Mouse (Mus musculus) cerebellum, adult 9-11 months (tissue): ENCODE measurements around the gene Nrxn3.

Source experiments
- DNase-seq: peaks from one replicate; pipeline ENCODE4 v3.0.0; 2022

The Nrxn3 gene

GRCm38 (mm10) chr12:88944967-88945366, 222.3 kb downstream of the Nrxn3 start:
- no peak for DNase-seq

GRCm38 (mm10) chr12:88949870-88950269, 227.2 kb downstream of the Nrxn3 start:
- DNase-seq, result no peak

- no peak for DNase-seq
Observed at GRCm38 (mm10) chr12:88952937-88953600, 230.4 kb downstream of the Nrxn3 start.

GRCm38 (mm10) chr12:88953801-88954200, 231.1 kb downstream of the Nrxn3 start:
- DNase-seq, result no peak

- DNase-seq, result no peak
Observed at GRCm38 (mm10) chr12:88957431-88957830, 234.8 kb downstream of the Nrxn3 start.

GRCm38 (mm10) chr12:88960817-88961216, 238.1 kb downstream of the Nrxn3 start:
- no peak for DNase-seq

- no peak for DNase-seq
Observed at GRCm38 (mm10) chr12:88966329-88966728, 243.7 kb downstream of the Nrxn3 start.

- DNase-seq, result no peak
Observed at GRCm38 (mm10) chr12:88976621-88977020, 253.9 kb downstream of the Nrxn3 start.

GRCm38 (mm10) chr12:88983688-88984330, 261.1 kb downstream of the Nrxn3 start:
- DNase-seq, result no peak

- peak; percentile 2 for DNase-seq
Observed at GRCm38 (mm10) chr12:88984375-88984774, 261.7 kb downstream of the Nrxn3 start.

- DNase-seq, result peak; percentile 3
Observed at GRCm38 (mm10) chr12:88984804-88985203, 262.1 kb downstream of the Nrxn3 start.

GRCm38 (mm10) chr12:88987046-88987445, 264.4 kb downstream of the Nrxn3 start:
- no peak for DNase-seq

GRCm38 (mm10) chr12:88990753-88991152, 268.1 kb downstream of the Nrxn3 start:
- DNase-seq, result no peak

GRCm38 (mm10) chr12:88992141-88992540, 269.5 kb downstream of the Nrxn3 start:
- no peak for DNase-seq

GRCm38 (mm10) chr12:88993788-88994187, 271.1 kb downstream of the Nrxn3 start:
- no peak for DNase-seq

GRCm38 (mm10) chr12:89016436-89016835, 293.8 kb downstream of the Nrxn3 start:
- no peak for DNase-seq

GRCm38 (mm10) chr12:89025180-89025579, 302.5 kb downstream of the Nrxn3 start:
- no peak for DNase-seq

- no peak for DNase-seq
Observed at GRCm38 (mm10) chr12:89035984-89036618, 313.4 kb downstream of the Nrxn3 start.

GRCm38 (mm10) chr12:89040151-89040550, 317.5 kb downstream of the Nrxn3 start:
- DNase-seq, result no peak

GRCm38 (mm10) chr12:89041429-89042107, 318.9 kb downstream of the Nrxn3 start:
- peak; percentile 11 for DNase-seq

- DNase-seq, result peak; percentile 15
Observed at GRCm38 (mm10) chr12:89049279-89049678, 326.6 kb downstream of the Nrxn3 start.

GRCm38 (mm10) chr12:89049686-89050085, 327.0 kb downstream of the Nrxn3 start:
- DNase-seq, result no peak

GRCm38 (mm10) chr12:89072436-89072835, 349.8 kb downstream of the Nrxn3 start:
- no peak for DNase-seq
